Mouse (Mus musculus) liver, adult (tissue): Measurements from ENCODE around the gene Pank1.
A peak's percentile ranks its signal among the peaks of the same experiment; 100 is the strongest.

ENCODE experiments used
- GATA4 ChIP-seq: IDR thresholded peaks from 2 replicates; pipeline ENCODE4 v1.6.1; 2014; ENCODE audit warnings: mild to moderate bottlenecking, low read length; ENCODE audit not compliant: insufficient replicate concordance

Gene Pank1

GRCm38 (mm10) chr19:34847103-34847502, 32.2 kb downstream of the Pank1 start:
- no peak for TF ChIP-seq GATA4

DNA sequence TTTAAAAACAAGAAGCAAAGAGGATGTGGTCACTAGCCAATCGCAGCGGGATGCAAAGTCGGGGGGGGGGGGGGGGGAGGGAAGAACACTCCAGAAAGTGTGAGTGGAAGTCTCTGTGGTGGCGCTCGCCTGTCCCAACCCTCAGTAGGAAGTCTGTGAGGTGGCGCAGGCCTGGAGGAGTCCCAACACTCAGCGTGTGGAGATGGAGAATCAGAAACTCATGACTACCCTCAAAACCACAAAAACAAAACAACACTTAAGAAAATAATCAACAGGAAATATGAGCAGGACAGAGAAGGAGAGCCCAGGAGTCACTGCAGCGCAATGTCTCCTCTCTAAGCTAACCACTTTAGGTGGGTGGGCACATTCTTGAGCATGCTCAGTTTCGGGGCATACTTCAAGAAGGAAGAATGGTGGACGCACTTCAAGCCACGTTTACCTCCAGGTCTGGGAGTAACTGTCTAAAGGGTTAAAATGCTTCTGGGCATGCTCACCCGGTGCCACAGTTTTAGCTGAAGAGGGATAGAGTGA, 32.7 kb downstream of the Pank1 start:
- TF ChIP-seq GATA4: no peak

DNA sequence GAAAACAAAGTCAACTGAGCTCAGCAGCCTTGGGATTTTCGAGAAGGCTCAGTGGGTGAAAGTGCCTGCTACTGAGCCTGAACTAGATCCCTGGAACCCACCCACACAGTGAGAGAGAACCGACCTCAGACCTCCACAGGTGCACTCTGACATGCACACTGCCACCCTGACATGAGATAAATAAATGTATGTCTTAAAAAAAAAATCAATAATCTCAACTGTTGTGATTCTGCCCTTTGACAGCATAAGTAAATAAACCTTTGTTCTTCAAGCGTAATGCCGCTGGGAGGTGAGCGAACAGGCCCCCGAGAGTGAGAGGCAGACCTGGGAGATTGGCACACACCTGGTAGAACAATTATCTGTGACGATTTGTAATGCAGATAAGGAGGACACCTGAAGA, 33.2 kb downstream of the Pank1 start:
- peak; percentile 33; the same call in 1 of the 2 replicates for TF ChIP-seq GATA4

- no peak for TF ChIP-seq GATA4
Observed at GRCm38 (mm10) chr19:34845331-34845730, 33.9 kb downstream of the Pank1 start.

DNA sequence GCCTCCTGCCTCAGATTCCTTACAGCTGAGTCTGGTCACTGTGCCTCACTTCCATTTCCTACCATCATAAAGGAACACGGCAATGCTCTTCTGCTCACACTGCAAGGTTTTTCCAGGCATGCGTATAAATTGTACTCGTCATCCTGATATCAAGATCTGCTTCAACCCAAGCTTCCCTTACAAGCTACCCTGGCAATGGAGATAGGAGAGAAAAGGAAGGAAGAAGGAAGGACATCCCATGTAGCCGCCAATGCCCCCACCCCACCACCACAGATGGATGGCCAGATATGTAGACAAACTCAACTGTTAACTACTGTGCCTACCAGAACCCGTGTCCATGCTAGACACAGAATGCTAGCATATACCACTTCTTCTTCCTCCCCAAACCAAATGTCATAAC, 34.5 kb downstream of the Pank1 start:
- no peak for TF ChIP-seq GATA4

DNA sequence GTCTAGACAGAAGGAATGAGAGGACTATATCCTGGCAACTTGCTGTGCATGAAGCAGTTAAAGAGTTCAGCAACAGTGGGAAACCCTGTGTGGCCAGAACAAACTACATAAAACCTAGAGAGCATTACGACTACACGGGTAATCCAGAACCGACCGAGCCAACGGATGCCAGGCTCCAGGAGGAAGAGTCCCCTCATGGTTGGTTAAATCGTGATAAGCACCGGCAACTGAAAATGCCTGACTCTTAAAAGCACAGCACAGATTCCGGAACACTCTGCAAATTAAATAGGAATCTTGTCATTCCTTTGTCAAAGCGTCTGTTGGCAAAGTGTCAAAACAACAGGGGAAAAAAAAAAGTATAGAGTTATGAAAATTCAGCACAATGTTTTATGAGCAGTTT, 35.2 kb downstream of the Pank1 start:
- no peak for TF ChIP-seq GATA4

DNA sequence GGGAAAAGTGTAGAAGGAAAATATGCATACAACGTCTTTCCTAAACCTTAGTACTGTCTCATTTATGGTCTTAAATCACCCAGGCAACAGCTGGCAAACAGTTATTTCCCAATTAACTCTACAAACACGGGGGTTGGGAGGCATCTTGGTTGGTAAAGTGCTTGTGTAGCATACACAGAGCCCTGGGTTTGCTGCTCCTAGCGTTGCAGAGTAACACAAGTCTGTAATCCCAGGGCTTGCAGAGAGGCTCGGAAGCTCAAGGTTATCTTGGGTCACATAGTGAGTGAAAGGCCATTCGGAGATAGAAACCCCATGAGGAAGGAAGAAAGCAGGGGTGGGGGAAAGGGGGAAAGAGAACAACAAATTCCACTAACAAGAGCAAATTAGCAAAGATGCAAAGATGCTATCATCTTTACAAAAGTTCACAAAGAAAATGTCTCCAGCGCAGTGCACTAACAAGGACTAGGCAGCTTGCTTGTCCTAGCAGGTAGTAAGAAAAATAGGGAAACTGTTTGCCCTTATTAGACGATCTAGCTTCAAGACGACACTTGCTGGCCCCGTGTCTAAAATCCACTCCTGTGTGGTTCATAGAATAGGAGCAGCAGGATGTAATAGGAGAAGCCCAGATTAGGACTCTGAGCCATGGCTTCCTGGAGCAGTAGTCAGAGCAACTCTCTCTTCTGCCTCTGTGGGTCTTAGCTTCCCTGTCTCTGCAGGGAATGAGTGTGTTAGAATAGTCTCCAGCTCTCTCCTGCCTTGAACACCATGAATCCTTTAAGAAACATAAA, 37.3 kb downstream of the Pank1 start:
- no peak for TF ChIP-seq GATA4

DNA sequence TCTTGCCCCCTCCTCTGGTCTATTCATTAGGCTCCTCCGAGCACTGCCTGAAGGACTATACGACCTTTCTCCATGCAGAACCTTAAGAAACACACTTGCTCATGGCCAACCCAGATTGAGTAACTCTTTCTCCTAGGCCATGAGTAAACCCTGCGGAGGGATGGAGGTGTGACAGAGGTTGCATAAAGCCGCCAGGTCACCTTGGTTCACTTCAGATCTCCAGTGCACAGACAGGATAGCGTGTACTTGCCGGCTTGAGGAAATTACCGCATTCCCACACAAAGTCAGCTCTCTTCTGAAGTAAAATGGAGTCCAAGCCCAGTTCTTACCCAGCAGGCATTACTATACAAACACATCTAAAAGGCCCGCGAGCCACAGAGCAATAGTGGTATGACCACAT, 40.6 kb downstream of the Pank1 start:
- no peak for TF ChIP-seq GATA4

- no peak for TF ChIP-seq GATA4
Observed at GRCm38 (mm10) chr19:34831702-34832101, 47.6 kb downstream of the Pank1 start.

- no peak for TF ChIP-seq GATA4
Observed at GRCm38 (mm10) chr19:34827916-34828635, 51.2 kb downstream of the Pank1 start.

- TF ChIP-seq GATA4: no peak
Observed at GRCm38 (mm10) chr19:34827444-34827843, 51.8 kb downstream of the Pank1 start.

DNA sequence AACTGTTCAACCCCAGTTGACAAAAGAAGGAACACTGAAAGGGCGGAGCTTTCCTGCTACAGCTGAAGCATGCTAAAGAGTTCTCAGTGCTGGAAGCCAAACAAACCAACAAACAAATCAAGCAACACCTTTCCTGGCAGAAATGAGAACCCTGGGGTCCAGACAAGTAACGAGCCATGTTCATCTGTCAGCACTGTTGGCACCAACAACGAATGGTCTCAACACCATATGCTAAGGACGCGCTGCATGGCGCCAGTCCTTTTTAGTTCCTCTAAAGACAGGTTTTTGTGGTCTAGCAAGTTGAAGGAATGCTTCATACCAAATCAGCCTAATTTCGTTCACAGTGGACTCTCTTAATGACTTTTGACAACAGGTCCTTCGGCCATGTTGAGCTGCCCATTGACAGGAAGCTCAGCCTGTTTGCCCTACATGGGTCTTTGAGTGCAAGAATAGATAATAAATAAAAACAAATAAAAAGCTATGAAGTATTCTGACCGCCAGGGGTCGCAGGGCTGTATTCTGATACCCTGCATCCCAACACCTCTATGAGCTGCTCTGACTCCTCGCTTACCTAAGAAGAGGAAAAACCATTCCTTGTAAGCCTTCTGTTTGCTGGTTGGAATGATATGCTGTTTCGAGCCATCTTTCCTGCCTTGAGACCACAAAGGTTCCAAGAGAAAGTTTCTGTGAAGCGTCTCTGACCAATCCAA, 53.2 kb downstream of the Pank1 start:
- TF ChIP-seq GATA4: no peak

- no peak for TF ChIP-seq GATA4
Observed at GRCm38 (mm10) chr19:34819577-34820170, 59.6 kb downstream of the Pank1 start.

DNA sequence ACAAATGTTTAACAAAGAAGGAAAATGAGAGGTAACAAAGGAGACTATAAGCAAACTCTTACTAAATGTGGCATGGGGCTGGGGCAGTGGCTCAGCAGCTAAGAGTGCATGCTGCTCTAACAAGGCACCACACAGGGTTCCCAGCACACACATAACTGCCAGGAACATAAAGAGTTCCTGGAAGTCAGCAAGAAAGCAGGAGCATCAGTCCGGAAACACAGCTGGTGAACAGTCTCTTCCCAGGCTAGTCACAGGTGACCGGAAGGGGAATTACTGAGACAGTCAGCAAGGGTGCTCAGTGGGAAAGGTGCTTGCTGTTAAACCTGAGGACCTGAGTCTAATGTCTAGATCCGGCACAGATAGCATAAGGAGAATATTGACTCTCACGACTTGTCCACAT, 63.9 kb downstream of the Pank1 start:
- TF ChIP-seq GATA4: no peak

- TF ChIP-seq GATA4: no peak
Observed at GRCm38 (mm10) chr19:34814696-34815095, 64.6 kb downstream of the Pank1 start.
